Mouse (Mus musculus) leukemia stem cell, adult 10-12 weeks (primary cell): ENCODE results near the gene Creb3l2. TPM values are rescaled to one million over a fixed set of nuclear protein-coding genes. Genes with fewer than 3 reads are reported as not detected.

Source experiments
- polyA plus RNA-seq: library from polyadenylated mRNA; stranded (reverse); fragments of >175 nt; gene quantifications from 2 replicates; pipeline ENCODE4 v1.2.3, GENCODE M21; 2012; ENCODE audit warnings: low replicate concordance

Creb3l2 gene
- polyA plus RNA-seq = 3.9 and 4.1 TPM in 2 replicates

GRCm38 (mm10) chr6:37442041-37442667 is at the start of gene Creb3l2:
TSS of gene Creb3l2 (minus strand) at chr6:37442146.

GRCm38 (mm10) chr6:37299562-37300390 is 142.2 kb downstream of the Creb3l2 start, which contains the start of gene Dgki:
TSS of gene Dgki (minus strand) at chr6:37300184.

Other genes with a start within 250 kb of the Creb3l2 start
- 0.53 and 1.3 TPM in 2 replicates for gene Dgki, start 142.0 kb downstream of the Creb3l2 start, polyA plus RNA-seq
- gene Akr1d1, start 88.0 kb upstream of the Creb3l2 start, polyA plus RNA-seq = not detected in 2 replicates